Mouse (Mus musculus): ENCODE data around the gene Ywhah.

DNA sequence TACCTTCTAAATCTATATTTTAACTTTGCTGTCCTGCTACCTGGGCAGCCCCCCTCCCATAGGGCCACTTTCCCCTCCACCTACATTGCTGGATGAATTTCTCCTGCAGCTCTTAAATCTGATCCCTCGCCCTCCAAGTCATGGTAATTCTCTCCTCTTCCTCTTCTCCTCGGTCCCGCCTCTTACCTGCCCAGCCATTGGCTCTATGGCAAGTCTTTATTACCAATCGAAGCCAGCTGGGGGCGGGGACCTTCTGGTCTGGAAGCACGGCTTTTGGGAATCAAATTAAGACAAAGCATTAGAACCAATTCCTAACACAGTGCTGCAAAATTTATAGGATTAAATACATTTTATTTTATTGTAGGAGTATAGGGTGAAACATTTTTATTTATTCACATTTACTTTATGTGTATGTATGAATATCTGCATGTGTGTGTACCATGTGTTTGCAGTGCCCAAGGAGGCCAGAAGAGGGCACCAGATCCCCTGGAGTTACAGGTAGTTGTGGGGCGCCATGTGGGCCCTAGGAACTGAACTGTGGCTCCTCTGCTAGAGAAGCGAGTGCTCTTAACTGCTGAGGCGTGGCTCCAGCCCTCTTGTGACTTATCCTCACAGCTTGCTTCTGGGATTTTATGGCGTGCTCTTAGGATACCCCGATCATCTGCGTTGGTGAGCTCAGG is 26.2 kb downstream of the Ywhah start:
- no peak for TF ChIP-seq POLR2A (IDR thresholded peaks at IDR 0.05; ENCODE audit: insufficient read length, low read depth)
- no peak for TF ChIP-seq POLR2AphosphoS2 (IDR thresholded peaks at IDR 0.05; ENCODE audit: insufficient read length, low read depth)
